ENCODE assay signal across 11 mouse cellular contexts in genomic region chr12:13342535-13342934, GRCm38 (mm10).
"Had no signal": no experiment of that assay in that cellular context is flagged by ENCODE, and none has a peak within 500 bp of the region (broad histone marks: within the 10 kb centered on the region; RNA-seq: fewer than 3 reads in every experiment).

No protein-coding gene starts in this region.

- H3K9me3 ChIP-seq: liver, embryonic 13.5 days; lung, embryonic 15.5 days had no signal

- H3K4me2 ChIP-seq: liver, embryonic 13.5 days; lung, embryonic 15.5 days; midbrain, embryonic 11.5 days had no signal

- ATAC-seq: inflammation-experienced regulatory T-cells, adult 6 months had no signal

- H3K4me3 ChIP-seq: left cerebral cortex, adult 2 months; liver, embryonic 13.5 days; lung, embryonic 15.5 days had no signal

- H3K27ac ChIP-seq: left cerebral cortex, adult 2 months; liver, embryonic 13.5 days; lung, embryonic 15.5 days had no signal

- H3K9ac ChIP-seq: liver, embryonic 13.5 days; lung, embryonic 15.5 days had no signal

- DNase-seq: kidney, adult 18-20 months; kidney, postnatal 36 days; layer of hippocampus, postnatal 36 days; liver, embryonic 13.5 days; midbrain, embryonic 14.5 days; thymus, adult 18-20 months; thymus, postnatal 36 days had no signal

- H3K36me3 ChIP-seq: lung, embryonic 15.5 days had no signal

- H3K4me1 ChIP-seq: liver, embryonic 13.5 days; lung, embryonic 15.5 days had no signal

- H3K27me3 ChIP-seq: liver, embryonic 13.5 days; lung, embryonic 15.5 days had no signal
